Mouse (Mus musculus): ENCODE measurements around the gene Retreg1.

Gene Retreg1

DNA sequence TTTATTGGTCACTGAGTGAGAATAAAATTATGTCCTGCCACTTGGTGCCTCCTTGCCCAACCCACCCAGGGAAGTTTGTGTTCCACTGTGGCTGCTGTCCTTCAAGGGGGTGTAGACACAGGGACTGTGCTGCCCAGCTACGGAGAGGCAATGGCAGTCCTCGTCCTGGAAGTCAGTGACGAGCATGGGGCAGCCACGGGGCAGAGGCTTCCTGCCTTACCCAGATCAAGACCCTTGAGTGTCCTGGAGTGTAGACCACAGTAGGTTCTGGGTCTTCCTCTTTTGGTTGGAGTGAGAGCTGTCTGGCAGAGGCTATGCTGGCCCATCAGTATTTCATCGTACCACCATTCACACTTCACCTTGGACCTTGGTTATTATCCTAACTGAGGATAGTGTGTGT is 37.2 kb downstream of the Retreg1 start:
- DNase-seq (ENCODE audit: low spot score) = no peak

DNA sequence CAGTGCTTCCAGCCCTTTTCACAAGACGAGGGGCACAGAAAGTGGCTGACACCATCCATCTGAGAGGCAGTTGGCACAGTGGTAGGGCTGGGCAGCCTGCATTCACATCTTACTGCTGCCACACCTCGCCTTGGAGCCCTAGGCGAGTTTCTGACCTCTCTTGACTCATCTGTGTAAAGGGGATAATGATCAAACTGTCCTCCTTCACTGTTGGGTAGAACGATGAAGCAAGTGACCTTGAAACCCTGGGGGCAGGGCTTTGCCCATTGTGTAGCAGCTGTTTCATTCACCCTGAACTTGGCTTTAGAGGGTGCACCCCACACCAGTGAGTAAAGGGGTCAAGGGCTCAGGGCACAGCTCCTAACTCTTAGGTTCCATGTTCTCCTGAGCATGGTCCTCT is 39.0 kb downstream of the Retreg1 start:
- no peak for DNase-seq (ENCODE audit: low spot score)

DNA sequence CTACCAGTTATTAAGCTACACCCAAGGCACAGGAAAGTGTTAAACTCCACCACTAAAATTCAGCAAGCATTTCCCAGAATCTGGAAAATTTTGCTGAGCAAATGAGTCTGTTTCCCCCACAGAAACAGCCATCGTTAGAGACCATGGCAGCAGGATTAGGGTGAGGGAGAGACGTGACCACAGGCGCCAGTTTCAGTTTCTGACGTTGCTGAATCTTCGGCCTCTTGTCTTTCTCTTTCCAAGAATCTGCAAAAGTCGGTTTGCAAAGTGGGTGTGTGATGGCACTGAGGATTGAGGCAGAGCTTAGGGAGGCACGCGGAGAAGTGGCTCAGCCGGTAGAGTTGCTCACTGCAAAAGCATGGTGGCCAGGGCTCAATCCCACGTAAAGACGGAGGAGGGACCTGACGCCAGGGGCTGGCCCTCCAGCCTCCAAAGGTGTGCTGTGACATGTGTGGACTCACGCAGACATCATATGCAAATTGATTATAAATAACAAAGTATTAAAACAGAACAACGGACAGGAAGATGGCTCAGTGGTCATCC is 41.5 kb downstream of the Retreg1 start:
- no peak for DNase-seq (ENCODE audit: low spot score)

DNA sequence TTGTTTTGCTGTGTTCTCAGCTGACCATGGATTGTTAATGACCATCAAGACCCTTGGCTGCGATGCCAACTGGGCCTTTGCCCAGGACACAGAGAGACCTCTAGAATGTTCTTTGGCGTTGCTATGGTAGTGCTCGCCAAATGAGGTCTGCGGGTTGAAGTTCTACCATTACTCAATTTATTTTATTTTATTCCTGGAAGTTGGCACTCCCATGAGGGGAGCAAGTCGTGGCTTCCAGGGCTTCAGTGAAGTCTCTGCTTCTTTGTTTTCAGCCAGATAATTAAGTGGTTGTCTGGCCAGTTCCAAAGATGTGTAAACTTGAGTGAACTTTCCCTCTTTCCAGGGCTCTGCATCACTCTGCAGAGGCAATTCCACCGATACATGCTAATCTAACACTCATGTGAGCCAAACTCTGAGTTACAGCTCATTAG is 43.6 kb downstream of the Retreg1 start:
- peak; percentile 63 for DNase-seq (ENCODE audit: low spot score)

DNA sequence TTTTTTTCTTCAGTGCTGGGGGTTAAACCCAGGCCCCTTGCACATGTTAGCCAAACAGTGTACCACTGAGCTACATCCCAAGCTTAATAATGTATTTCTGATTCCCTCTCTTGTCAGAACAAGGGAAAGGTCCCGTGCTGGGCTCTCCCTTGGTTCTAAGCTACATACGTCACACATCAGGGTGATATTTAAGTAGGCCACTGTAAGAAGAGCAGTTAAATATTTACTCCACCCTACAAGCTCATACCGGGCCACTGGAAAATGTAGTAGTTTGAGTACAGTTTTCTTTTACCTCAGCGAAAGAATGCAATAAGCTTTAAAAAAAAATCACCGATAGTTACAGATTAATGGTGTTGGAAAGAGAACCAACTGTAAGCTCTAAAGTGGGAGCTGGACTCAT is 46.9 kb downstream of the Retreg1 start:
- no peak for DNase-seq (ENCODE audit: low spot score)

DNA sequence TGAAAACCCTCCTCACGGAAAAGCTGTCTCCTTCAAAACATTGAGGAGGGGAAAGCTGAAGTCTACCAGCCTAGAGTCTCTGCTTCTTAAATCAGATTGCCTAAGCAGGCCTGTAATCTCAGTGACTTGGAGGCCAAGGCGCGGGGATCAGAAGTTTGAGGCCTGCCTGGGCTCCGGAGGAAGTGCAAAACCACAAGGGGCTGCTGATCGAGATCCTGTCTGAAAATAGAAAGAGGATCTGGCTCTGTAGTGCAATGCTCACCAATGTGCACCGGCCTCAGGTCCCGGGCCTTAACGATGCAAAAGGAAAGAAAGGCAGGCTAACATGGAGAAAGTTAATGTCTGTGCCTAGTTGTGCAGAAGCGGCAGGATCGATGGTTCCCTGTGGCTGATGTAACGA is 48.6 kb downstream of the Retreg1 start:
- no peak for DNase-seq (ENCODE audit: low spot score)

DNA sequence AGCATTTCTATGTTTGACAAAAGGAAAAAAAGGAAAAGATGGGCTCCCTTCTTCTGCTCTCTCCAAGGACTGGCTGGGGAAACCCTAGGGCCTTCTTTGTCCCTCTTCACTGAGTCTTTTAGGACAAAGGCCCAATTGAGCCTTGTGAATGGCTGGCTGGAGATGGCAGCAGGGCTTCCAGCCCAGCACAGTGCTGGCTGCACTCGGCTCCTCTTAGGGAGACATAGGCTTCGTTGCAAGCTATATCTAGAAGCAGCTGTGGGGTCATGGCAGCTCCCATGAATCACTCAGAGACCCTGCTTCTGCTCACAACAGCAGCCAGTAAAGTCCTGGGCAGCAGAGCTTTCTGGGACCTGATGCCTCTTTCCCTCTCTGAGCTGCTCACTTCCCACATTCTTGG is 50.3 kb downstream of the Retreg1 start:
- DNase-seq (ENCODE audit: low spot score) = no peak

DNA sequence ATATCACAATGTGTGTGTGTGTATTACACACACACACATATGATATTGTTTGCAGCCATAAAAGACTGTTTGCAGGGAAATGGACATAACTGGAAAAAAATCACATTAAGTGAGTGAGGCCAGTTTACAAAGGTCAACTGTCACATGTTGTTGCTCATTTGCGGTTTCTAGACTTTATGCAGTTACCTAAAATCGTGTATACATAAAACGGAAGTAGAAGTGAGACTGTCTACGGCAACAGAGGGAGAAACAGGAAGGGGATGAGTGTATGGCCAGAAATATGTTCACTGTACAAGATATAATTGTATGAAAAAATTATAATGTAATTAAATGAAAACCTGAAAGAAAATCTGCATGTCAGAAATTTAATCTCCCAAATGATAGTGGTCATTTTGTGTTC is 53.8 kb downstream of the Retreg1 start:
- DNase-seq (ENCODE audit: low spot score) = no peak

DNA sequence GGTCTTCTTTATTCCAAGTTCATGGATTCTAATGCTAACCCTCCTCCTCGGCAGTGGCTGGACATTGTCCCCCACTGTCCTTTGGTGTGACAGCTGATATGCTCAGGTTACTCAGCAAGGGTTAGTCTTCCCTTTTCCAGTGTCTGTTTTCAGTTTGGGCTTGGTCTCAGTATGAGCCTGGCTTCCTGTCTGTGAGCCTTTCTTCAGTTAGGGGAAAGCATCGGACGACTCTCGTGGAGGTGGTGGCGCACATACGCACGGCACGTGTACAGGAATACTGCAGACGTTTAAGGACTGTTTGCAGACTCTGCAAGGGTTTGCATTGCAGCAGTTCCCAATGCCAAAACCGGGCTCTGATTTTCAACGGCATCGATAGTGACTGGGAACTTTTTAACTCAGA is 54.6 kb downstream of the Retreg1 start:
- no peak for DNase-seq (ENCODE audit: low spot score)

DNA sequence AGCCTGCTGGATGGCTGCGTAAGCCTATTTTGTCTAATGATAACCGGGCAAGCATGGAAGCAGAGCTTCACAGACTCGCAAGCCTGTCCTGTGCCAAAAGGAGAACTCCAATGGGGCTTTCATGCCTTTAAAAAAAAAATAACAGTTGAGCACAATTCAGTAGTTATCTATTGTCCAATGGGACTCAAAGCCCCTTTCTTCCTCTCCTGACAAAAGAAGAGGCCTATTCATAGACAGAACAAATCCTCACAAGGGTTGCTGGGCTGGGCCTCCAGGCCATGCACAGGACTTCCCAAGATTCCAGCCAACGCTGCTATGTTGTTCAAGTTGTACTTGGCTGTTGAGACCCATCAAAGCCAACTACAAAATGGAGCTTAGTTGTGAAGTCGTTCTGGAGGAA is 56.0 kb downstream of the Retreg1 start:
- DNase-seq (ENCODE audit: low spot score) = no peak

DNA sequence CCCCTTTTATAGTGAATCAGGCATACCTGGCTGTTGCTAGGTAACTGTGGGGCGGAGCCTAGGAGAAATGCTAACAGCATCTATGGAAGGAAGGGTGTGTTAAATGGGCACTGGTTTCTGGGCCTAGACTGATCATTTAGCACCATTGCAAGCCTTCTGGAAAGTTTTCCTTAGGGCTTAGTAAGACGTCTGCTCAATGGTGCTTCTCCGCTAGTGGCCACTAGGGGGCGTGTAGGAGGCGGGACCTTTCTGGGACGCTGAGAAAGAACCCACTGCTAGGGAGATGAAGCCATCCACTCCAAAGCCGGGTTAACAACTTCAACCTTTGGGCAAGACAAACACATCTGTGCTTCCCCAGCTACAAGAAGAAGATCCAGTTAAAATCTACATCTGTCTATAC is 57.6 kb downstream of the Retreg1 start:
- DNase-seq (ENCODE audit: low spot score) = peak; percentile 76

DNA sequence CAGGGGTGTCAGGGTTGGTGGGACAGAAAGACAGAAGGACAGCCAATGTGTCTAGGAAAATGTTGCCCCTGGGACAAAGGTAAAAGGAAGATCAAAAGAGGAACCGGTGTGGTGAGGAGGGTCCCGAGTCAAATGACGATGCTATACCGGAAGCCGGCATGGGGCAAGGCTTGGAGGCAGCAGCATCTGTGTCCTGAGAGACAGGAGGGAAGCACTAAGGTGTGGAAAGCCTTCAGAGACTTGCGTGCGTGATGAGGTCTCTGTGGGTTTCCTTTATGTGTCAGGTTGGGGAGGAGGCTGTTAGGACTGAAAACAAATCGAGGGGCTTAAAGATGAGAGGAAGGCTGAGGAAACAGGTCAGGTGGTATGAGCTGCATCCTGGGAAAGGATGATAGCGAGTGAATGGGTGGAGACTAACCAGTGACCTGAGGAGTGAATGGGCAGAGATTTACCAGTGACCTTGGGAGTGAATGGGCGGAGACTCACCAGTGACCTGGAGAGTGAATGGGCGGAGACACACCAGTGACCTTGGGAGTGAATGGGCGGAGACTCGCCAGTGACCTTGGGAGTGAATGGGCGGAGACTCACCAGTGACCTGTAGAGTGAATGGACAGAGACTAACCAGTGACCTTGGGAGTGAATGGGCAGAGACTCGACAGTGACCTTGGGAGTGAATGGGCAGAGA is 60.1 kb downstream of the Retreg1 start:
- DNase-seq (ENCODE audit: low spot score) = no peak

DNA sequence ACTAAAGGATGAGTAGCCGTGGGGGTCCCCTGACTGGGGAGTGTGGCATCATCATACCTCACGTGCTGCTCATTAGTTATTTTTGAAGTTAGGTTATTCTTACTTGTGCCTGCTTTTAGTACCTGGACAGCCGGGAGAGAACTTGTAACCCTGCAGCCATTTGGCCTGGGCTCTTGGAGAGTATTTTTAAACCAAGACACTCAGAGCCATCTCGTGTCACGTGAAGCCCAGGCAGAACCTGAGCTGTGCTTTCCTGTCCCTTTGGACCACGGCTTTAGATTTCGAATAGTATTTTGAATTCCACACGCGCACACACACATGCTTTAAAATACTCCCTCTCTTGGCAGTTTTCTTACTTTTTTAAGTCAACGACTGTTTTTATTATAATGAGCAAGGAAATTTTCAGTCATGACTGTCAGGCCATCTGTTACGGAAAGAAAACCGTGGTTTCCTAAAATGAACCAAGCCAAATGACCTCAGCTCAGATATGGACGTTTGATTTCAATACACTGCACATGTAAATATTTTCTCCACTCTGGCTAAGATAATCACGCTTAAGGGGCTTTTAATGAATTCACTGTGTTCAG is 61.5 kb downstream of the Retreg1 start:
- no peak for DNase-seq (ENCODE audit: low spot score)

DNA sequence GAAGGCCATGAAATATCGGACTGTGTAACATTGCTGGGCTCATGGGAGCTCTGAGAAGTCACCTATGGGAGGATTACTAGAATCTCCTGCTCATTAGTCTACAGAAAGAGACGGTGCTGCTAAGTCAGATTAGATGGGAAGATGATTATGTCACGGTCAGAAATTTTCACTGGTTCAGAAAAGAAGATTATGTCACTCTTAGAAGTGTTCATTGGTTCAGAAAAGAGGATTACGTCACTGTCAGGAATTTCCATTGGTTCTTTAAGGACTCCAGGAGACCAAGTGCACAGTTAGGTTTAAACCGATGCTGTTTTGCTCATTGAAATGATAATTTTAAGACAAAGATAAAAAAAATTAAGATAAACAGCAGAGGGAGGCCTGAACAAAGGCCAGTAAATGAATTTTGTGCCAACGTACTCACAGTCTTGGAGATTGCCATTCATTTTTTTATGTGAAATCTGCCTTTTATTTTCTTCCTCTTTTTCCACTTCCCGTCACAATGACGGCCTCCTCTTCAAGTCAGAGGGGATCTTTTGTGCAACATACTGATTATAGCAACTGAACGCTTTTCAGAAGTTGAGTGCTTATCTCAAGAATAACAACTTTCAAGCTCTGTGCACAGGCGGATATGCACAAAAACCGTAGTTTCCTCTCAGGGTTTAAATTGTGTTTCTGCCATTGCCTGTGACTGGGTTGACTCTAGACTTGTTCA is 67.0 kb downstream of the Retreg1 start:
- no peak for DNase-seq (ENCODE audit: low spot score)

DNA sequence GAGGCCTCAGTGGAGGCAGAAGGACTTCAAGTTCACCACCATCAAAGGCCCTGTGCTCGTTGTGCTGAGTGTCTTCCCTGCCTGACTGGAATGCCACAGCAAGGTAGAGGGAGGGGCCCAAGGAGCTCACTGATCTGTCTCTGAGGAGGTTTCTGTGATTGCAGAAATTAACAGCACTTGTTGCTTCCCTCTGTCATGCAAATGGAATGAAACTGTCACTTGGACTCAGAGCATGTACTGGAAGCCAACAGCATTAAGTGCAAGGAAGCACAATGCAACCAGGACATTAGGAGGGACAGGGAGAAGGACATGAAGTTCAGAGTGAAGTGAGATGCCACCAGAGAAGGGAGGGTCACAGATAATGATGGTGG is 67.5 kb downstream of the Retreg1 start:
- no peak for DNase-seq (ENCODE audit: low spot score)

DNA sequence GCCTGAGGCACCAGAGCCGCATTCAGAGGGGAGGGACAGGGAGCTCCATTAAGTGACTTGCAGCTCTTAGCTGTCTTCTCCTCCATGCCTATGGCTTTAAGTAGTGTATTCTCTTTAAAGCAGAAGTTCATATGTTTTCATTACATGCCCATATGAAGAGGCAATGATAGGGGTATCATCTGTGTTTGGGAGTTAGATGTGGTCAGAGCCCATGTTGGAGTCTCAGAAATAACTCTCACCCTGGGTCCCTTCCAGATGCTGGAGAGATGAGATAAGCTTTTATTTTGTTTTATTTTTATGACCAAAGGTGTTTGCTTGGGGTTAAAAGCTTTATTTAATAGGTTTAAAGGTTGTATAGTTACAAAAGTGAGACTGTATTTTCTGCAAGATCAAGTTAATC is 67.9 kb downstream of the Retreg1 start:
- DNase-seq (ENCODE audit: low spot score) = no peak

DNA sequence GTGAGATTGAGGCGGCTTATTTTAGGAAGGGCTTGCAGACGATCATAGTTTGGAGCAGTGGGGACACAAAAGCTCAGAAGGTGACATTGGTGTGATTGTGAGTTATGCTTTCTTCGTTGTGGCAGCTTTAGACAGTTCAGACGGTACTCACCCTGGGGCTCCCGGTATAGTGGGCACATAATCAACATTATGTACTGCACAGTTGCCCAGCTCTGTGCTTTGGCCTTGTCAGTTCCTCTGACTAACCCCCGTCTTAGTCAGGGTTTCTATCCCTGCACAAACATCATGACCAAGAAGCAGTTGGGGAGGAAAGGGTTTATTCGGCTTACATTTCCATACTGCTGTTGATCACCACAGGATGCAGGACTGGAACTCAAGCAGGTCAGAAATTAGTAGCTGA is 69.9 kb downstream of the Retreg1 start:
- no peak for DNase-seq (ENCODE audit: low spot score)

DNA sequence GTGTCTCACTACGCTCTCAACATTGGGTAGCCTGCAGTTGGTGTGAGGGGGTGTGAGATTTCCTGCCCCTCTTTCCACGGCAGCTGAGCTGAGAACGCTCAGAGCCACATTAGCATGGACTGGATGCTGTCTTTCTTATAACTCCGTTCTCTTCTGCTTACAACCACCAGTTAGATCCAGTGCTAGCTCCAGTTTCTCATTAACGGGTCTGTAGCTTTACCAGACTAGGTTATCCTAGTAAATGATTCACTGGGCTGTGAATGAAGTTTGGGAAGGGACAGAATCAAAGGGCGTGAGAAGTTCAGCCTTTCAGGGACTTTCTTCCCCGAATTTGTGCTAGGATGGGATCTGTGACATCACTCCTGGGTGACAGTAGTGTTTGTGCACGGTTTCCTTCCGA is 70.7 kb downstream of the Retreg1 start:
- DNase-seq (ENCODE audit: low spot score) = no peak

DNA sequence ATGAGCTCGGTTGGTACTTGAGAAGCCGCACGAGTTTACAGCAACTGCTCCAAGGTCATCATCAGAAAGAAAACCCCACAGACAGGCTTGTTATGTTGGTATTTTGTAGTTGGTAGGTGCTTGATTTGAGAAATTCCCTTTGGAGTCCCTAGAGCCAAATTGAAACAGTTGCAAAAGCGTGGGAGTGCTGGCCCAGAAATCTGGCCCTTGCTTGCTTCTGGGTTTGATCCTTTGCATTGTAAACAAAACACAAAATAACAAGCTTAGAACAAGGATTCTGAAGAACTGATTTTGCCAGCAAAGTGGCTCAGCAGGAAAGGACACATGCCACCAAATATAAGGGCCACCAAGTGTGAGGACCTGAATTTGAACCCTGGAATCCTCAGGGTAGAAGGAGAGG is 71.2 kb downstream of the Retreg1 start:
- DNase-seq (ENCODE audit: low spot score) = no peak

DNA sequence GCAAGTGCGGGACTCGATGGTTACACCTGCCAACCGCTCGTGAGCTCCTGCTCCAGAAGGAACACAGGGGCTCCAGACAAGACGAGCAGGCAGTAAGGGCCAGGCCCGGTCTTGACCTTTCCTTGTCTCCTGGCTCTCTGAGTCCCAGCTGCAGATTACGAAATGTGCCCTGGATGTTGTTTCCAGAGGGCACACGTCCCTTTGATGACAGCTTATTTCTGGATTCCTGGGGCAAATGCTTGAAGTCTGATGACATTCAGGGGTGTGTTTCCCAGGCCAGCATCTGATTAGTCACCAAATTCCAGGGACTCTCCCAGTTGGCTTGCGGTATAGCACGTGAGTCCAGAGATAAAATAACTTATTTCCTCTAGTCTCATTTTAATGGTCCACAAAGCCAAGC is 72.0 kb downstream of the Retreg1 start:
- no peak for DNase-seq (ENCODE audit: low spot score)

DNA sequence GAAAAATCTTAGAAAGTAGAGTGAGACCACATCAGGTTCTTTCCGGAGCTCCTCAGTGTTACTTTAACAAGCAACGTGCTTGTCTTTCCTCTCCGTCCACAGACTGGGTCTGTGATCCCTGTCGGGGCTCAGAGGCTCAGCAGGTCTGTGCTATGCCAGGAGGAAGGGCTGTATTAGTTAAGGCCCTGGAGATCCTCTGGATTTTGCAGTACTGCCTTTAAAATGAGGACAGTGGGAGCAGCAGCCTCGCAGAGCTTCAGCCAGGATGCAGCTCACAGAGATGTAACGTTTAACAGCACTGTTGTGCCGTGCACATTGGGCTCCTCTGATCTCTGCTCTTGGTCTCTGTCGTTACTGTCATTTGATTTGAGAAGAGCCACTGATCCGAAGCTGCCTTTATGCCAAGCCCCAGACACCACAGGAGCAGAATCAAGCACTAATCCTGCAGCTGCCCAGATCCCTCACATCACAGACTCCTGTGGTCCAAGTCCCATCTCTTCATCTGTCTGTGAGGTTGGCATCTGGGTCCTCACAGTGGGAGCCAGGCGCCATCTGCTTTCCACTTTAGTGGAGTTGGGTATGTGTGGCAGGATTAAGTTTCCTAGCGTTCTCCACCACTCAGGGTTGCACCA is 72.7 kb downstream of the Retreg1 start:
- DNase-seq (ENCODE audit: low spot score) = no peak

DNA sequence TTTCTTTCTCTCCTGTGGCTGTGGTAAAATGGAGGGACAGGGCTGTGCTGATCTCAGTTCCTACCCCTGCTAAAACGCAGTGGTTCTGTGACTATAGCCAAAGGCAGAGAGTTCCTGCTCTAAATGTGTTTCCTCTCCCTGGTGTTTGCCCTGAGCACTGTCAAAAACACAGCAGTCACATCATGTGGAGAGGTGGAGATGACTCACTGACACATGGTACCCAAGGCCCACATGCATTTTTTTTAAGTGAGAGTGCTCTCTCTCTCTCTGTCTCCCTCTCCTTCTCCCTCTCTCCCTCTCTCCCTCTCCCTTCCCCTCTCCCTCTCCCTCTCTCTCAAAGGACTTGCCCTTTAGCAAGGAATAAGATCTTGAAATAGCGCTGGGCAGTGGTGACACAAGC is 73.3 kb downstream of the Retreg1 start:
- DNase-seq (ENCODE audit: low spot score) = no peak

DNA sequence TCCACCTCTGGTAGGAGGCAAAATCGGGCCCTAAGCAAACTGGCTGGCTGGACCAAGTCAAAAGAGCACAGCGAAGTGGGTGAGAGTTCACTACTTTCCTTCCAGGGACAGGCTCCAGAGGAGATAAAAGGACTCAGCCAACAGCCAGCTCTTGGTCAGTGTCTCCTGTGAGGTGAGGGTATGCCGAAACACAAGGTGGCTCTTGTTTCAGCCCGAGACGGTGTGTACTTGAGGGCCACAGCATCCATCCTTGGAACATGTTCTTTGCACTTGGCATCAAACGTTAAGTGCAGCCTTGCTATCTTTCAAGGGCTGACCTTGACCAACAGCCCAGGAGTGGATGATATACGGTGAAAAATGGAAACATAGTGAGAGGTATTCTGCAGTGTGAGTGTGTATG is 75.7 kb downstream of the Retreg1 start:
- no peak for DNase-seq (ENCODE audit: low spot score)

Data from ovary, postnatal 36 days (tissue).